Mouse (Mus musculus): ENCODE measurements around the gene Cisd2.

DNA sequence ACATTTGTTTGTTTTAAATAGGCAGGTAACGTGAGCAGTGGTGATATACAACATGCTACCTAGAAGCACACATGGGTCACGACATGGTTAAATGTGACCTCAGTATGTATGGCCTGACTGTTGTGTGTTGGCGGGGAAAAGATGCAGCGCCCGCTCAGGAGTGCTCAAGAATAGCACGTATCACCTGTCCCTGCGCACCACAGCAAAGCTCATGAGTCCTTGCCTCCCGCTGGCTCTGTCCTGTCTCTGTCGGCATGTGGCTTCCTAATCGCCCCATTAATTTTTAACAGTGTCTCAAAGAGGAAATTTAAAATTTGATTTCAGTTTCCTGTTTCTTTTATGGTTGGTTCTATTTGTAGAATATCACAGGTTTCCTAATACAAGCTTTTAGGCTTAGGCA, 46.3 kb downstream of the Cisd2 start:
- TF ChIP-seq CTCF (IDR thresholded peaks at IDR 0.05; ENCODE audit: extremely low read depth, insufficient read length, insufficient replicate concordance, low read depth, low read length) (no peak), POLR2A (IDR thresholded peaks at IDR 0.05; ENCODE audit: low read depth, low read length) (no peak)
